Mouse (Mus musculus): ENCODE measurements at regions not wholly inside any gene's neighbourhood (a gene's known extent, or its start where the extent isn't known, plus 50 kb on each side); places are given as distances from the start of the nearest gene placed in this dataset.
A peak's percentile ranks its signal among the peaks of the same experiment; 100 is the strongest.

- DNase-seq (ENCODE audit: low spot score in 2 of 2): no peak
Measured at GRCm38 (mm10) chr2:48535453-48535852, 278.5 kb upstream of the Acvr2a start.

GRCm38 (mm10) chr2:48536930-48537329 is 277.0 kb upstream of the Acvr2a start:
- DNase-seq (ENCODE audit: low spot score in 2 of 2): no peak

GRCm38 (mm10) chr2:48538668-48539341 is 275.1 kb upstream of the Acvr2a start:
- DNase-seq (ENCODE audit: low spot score in 2 of 2): no peak

GRCm38 (mm10) chr2:48539465-48540055 is 274.3 kb upstream of the Acvr2a start:
- peak in 1 of 2 experiments; percentile 44 for DNase-seq (ENCODE audit: low spot score in 2 of 2)

- DNase-seq (ENCODE audit: low spot score in 2 of 2): no peak
Measured at GRCm38 (mm10) chr2:48544377-48544776, 269.5 kb upstream of the Acvr2a start.

GRCm38 (mm10) chr2:48545072-48545471 is 268.8 kb upstream of the Acvr2a start:
- DNase-seq (ENCODE audit: low spot score in 2 of 2): no peak

- DNase-seq (ENCODE audit: low spot score in 2 of 2): no peak
Measured at GRCm38 (mm10) chr2:48545679-48546078, 268.2 kb upstream of the Acvr2a start.

GRCm38 (mm10) chr2:48546194-48546593 is 267.7 kb upstream of the Acvr2a start:
- no peak for DNase-seq (ENCODE audit: low spot score in 2 of 2)

GRCm38 (mm10) chr2:48556600-48556999 is 257.3 kb upstream of the Acvr2a start:
- DNase-seq (ENCODE audit: low spot score in 2 of 2): no peak

- DNase-seq (ENCODE audit: low spot score in 2 of 2): no peak
Measured at GRCm38 (mm10) chr2:48557123-48557522, 256.8 kb upstream of the Acvr2a start.

GRCm38 (mm10) chr2:48558641-48559040 is 255.3 kb upstream of the Acvr2a start:
- DNase-seq (ENCODE audit: low spot score in 2 of 2): no peak

- DNase-seq (ENCODE audit: low spot score in 2 of 2): no peak
Measured at GRCm38 (mm10) chr2:48563636-48564035, 250.3 kb upstream of the Acvr2a start.

GRCm38 (mm10) chr2:48564170-48564569 is 249.7 kb upstream of the Acvr2a start:
- no peak for DNase-seq (ENCODE audit: low spot score in 2 of 2)

- DNase-seq (ENCODE audit: low spot score in 2 of 2): no peak
Measured at GRCm38 (mm10) chr2:48567871-48568270, 246.0 kb upstream of the Acvr2a start.

GRCm38 (mm10) chr2:48586162-48586830 is 227.6 kb upstream of the Acvr2a start:
- no peak for DNase-seq (ENCODE audit: low spot score in 2 of 2)

GRCm38 (mm10) chr2:48586831-48587169 is 227.1 kb upstream of the Acvr2a start:
- no peak for DNase-seq (ENCODE audit: low spot score in 2 of 2)

GRCm38 (mm10) chr2:48589709-48590108 is 224.2 kb upstream of the Acvr2a start:
- no peak for DNase-seq (ENCODE audit: low spot score in 2 of 2)

GRCm38 (mm10) chr2:48597793-48598583 is 215.9 kb upstream of the Acvr2a start:
- DNase-seq (ENCODE audit: low spot score in 2 of 2): no peak

GRCm38 (mm10) chr2:48599367-48599766 is 214.5 kb upstream of the Acvr2a start:
- no peak for DNase-seq (ENCODE audit: low spot score in 2 of 2)

- DNase-seq (ENCODE audit: low spot score in 2 of 2): no peak
Measured at GRCm38 (mm10) chr2:48601855-48602254, 212.1 kb upstream of the Acvr2a start.

GRCm38 (mm10) chr2:48609466-48609865 is 204.4 kb upstream of the Acvr2a start:
- DNase-seq (ENCODE audit: low spot score in 2 of 2): no peak

- DNase-seq (ENCODE audit: low spot score in 2 of 2): no peak
Measured at GRCm38 (mm10) chr2:48612251-48612650, 201.7 kb upstream of the Acvr2a start.

Measured in gastrocnemius, postnatal 4 days (tissue).